7 mouse cellular contexts compared by ENCODE assay signal in the genomic region with DNA sequence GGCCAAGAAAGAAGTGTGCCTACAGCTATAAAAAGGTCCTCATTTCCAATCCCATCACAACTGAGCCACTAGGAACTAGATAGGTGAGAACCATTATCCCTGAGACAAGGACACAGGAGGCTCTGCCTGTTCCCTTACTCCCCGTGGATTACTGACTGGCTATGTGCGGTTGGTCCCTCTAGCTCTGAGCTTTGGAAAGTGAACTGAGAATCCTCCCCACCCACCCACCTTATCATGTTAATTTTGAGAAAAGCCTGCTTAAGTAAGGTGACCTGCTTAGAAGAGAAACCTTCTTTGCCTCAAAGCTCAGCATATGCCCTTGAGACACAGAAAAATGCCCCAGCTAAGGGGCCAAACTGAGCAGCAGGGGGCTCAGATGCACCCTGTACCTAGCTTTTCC. TPM values are rescaled to one million over a fixed set of nuclear protein-coding genes. Genes with fewer than 3 reads are reported as not detected.
DNase-seq lines count a peak whose midpoint lies in the region; ATAC-seq and TF ChIP-seq lines count a peak whose summit lies in the region.

No protein-coding gene starts in this region.

- H3K4me2 ChIP-seq in lung, postnatal 0 days (replicated peaks; ENCODE audit: low read depth, low read length) = peak overlapping the region; percentile 69
- peak overlapping the region; percentile 77 for H3K4me2 ChIP-seq in forebrain, embryonic 13.5 days
- H3K4me2 ChIP-seq in limb, embryonic 15.5 days = peak overlapping the region; percentile 75
- H3K4me2 ChIP-seq in stomach, embryonic 16.5 days (ENCODE audit: low read depth, low read length) = peak overlapping the region; percentile 70

- H3K9me3 ChIP-seq in lung, postnatal 0 days (ENCODE audit: low read length) = no peaks in the 10 kb centered on the region
- H3K9me3 ChIP-seq in forebrain, embryonic 13.5 days (replicated peaks) = no peaks in the 10 kb centered on the region
- no peaks in the 10 kb centered on the region for H3K9me3 ChIP-seq in limb, embryonic 15.5 days
- no peaks in the 10 kb centered on the region for H3K9me3 ChIP-seq in stomach, embryonic 16.5 days (replicated peaks; ENCODE audit: control insufficient read depth, low read length)

- H3K27me3 ChIP-seq in lung, postnatal 0 days (replicated peaks; ENCODE audit: insufficient read depth, low read length) = no peaks in the 10 kb centered on the region
- peaks cover 14% of the 10 kb centered on the region for H3K27me3 ChIP-seq in forebrain, embryonic 13.5 days
- H3K27me3 ChIP-seq in limb, embryonic 15.5 days = no peaks in the 10 kb centered on the region
- H3K27me3 ChIP-seq in stomach, embryonic 16.5 days (ENCODE audit: control insufficient read depth, insufficient read depth, low read length) = no peaks in the 10 kb centered on the region

- DNase-seq in lung, postnatal 0 days (ENCODE audit: low spot score) = no peak
- no peak for DNase-seq in lung, postnatal 36 days
- no peak for DNase-seq in layer of hippocampus, postnatal 10 days (ENCODE audit: low spot score in 2 of 2)
- no peak for DNase-seq in testis, postnatal 14 days (ENCODE audit: low spot score)

- H3K9ac ChIP-seq in lung, postnatal 0 days (replicated peaks; ENCODE audit: low read depth) = peak overlapping the region; percentile 95; the same call in 1 of the 2 replicates
- 0 out of 2 replicates have a peak overlapping the region, but pooled peaks have one; percentile 98 for H3K9ac ChIP-seq in forebrain, embryonic 13.5 days
- H3K9ac ChIP-seq in limb, embryonic 15.5 days = 0 out of 2 replicates have a peak overlapping the region, but pooled peaks have one; percentile 5
- H3K9ac ChIP-seq in stomach, embryonic 16.5 days (ENCODE audit: low read length) = peak overlapping the region; percentile 98

- H3K4me1 ChIP-seq in lung, postnatal 0 days (ENCODE audit: insufficient read depth, low read depth, low read length) = peaks cover 50% of the 10 kb centered on the region
- peaks cover 61% of the 10 kb centered on the region for H3K4me1 ChIP-seq in forebrain, embryonic 13.5 days
- H3K4me1 ChIP-seq in limb, embryonic 15.5 days = peaks cover 72% of the 10 kb centered on the region
- peaks cover 55% of the 10 kb centered on the region for H3K4me1 ChIP-seq in stomach, embryonic 16.5 days (ENCODE audit: control insufficient read depth, insufficient read depth, low read length)

- TF ChIP-seq EP300 in lung, postnatal 0 days (IDR thresholded peaks at IDR 0.05) = no peak

- peak overlapping the region; percentile 99 for H3K27ac ChIP-seq in lung, postnatal 0 days (ENCODE audit: low read length)
- no peak overlapping the region for H3K27ac ChIP-seq in forebrain, embryonic 13.5 days
- H3K27ac ChIP-seq in limb, embryonic 15.5 days = peak overlapping the region; percentile 98
- peak overlapping the region; percentile 68 for H3K27ac ChIP-seq in stomach, embryonic 16.5 days (ENCODE audit: low read length)

- peak overlapping the region; percentile 95 for H3K4me3 ChIP-seq in lung, postnatal 0 days (ENCODE audit: low read depth, low read length)
- 0 out of 2 replicates have a peak overlapping the region, but pooled peaks have one; percentile 83 for H3K4me3 ChIP-seq in forebrain, embryonic 13.5 days
- peak overlapping the region; percentile 80; the same call in 1 of the 2 replicates for H3K4me3 ChIP-seq in limb, embryonic 15.5 days
- H3K4me3 ChIP-seq in stomach, embryonic 16.5 days (replicated peaks; ENCODE audit: low read length) = peak overlapping the region; percentile 78

- ATAC-seq in lung, postnatal 0 days = no peak
- ATAC-seq in forebrain, embryonic 13.5 days = no peak
- no peak for ATAC-seq in limb, embryonic 15.5 days (ENCODE audit: insufficient number of reproducible peaks, low FRiP score, low TSS enrichment, low read depth)
- no peak for ATAC-seq in stomach, embryonic 16.5 days (ENCODE audit: insufficient read depth, low FRiP score)

- no peaks in the 10 kb centered on the region for H3K36me3 ChIP-seq in lung, postnatal 0 days (ENCODE audit: insufficient read depth, low read length)
- H3K36me3 ChIP-seq in forebrain, embryonic 13.5 days (ENCODE audit: poor library complexity, severe bottlenecking) = 0 out of 2 replicates have a peak, but pooled peaks cover 5% of the 10 kb centered on the region
- 0 out of 2 replicates have a peak, but pooled peaks cover 2% of the 10 kb centered on the region for H3K36me3 ChIP-seq in limb, embryonic 15.5 days
- H3K36me3 ChIP-seq in stomach, embryonic 16.5 days (ENCODE audit: control insufficient read depth, insufficient read depth, low read length) = no peaks in the 10 kb centered on the region

- WGBS in lung, postnatal 0 days = 53% methylated on average over 2 of the region's 2 CpGs
- 61% methylated on average over 2 of the region's 2 CpGs for WGBS in forebrain, embryonic 13.5 days
- WGBS in limb, embryonic 15.5 days = 65% methylated on average over 2 of the region's 2 CpGs
- 66% methylated on average over 2 of the region's 2 CpGs for WGBS in stomach, embryonic 16.5 days

- no peak for TF ChIP-seq CTCF in lung, postnatal 0 days (IDR thresholded peaks at IDR 0.05)

RNA-seq across cellular contexts. Expression of a gene that starts 14.9 kb away (rescaled TPM):
- polyA plus RNA-seq in lung, postnatal 0 days (2015; fragmentation: Nextera tagmentation; extraction: Ambion mirVana) = 43.2 and 52.1 TPM in 2 replicates
- 20.3 and 23.3 TPM in 2 replicates for polyA plus RNA-seq in forebrain, embryonic 13.5 days (2015; fragmentation: Nextera tagmentation; extraction: Ambion mirVana)
- polyA plus RNA-seq in limb, embryonic 15.5 days (2015; fragmentation: Nextera tagmentation; extraction: Ambion mirVana) = 33.5 and 34.1 TPM in 2 replicates
- 20.4 and 23.2 TPM in 2 replicates for polyA plus RNA-seq in stomach, embryonic 16.5 days (2015; fragmentation: Nextera tagmentation; extraction: Ambion mirVana)
- 10 to 100 TPM; 29.1 to 32.0 TPM for total RNA-seq in layer of hippocampus, postnatal 10 days (2021)

RNA-seq across cellular contexts. Expression of a gene that starts 51.1 kb away (rescaled TPM):
- 69.5 and 75.7 TPM in 2 replicates for polyA plus RNA-seq in lung, postnatal 0 days (2015; fragmentation: Nextera tagmentation; extraction: Ambion mirVana)
- 44.1 and 45.2 TPM in 2 replicates for polyA plus RNA-seq in forebrain, embryonic 13.5 days (2015; fragmentation: Nextera tagmentation; extraction: Ambion mirVana)
- 58.7 and 59.0 TPM in 2 replicates for polyA plus RNA-seq in limb, embryonic 15.5 days (2015; fragmentation: Nextera tagmentation; extraction: Ambion mirVana)
- polyA plus RNA-seq in stomach, embryonic 16.5 days (2015; fragmentation: Nextera tagmentation; extraction: Ambion mirVana) = 36.5 and 39.3 TPM in 2 replicates
- total RNA-seq in layer of hippocampus, postnatal 10 days (2021) = 100 to 1,000 TPM; 104 to 118 TPM

Comparison
In these comparisons a context has a peak if more than half of its experiments do, and no peak if none do; other contexts are left out.
1. H3K9ac ChIP-seq: peak in every context shown above with its lines; median percentile 98 in forebrain, embryonic 13.5 days; 98 in stomach, embryonic 16.5 days; 95 in lung, postnatal 0 days; 5 in limb, embryonic 15.5 days.